Mouse (Mus musculus) spleen, adult 2 months (tissue): ENCODE measurements around the gene Vill.

Experiments
- CTCF ChIP-seq: fragments of 200-500 bp; IDR thresholded peaks from 2 replicates; pipeline ENCODE4 v1.5.1; 2011; ENCODE audit warnings: mild to moderate bottlenecking, inconsistent platforms; ENCODE audit not compliant: insufficient read depth, insufficient read length, insufficient replicate concordance; ENCODE audit errors: extremely low read depth
- POLR2A ChIP-seq: fragments of 200-500 bp; IDR thresholded peaks from 2 replicates; pipeline ENCODE4 v1.6.1; 2011; ENCODE audit warnings: low read depth, low read length, inconsistent platforms

- no peak for TF ChIP-seq CTCF
- no peak for TF ChIP-seq POLR2A
Observed at GRCm38 (mm10) chr9:119040101-119040775, 12.3 kb upstream of the Vill start.
